Mouse (Mus musculus): ENCODE data around the gene 4930524J08Rik. TPM values are rescaled to one million over a fixed set of nuclear protein-coding genes. Genes with fewer than 3 reads are reported as not detected.

4930524J08Rik gene
- total and polyA plus RNA-seq, 3 experiments = 1.5 to 7.0 TPM; not detected in 1

- DNase-seq (ENCODE audit: low spot score) (no peak), ATAC-seq (ENCODE audit: extremely low read depth, insufficient number of reproducible peaks, low FRiP score, poor library complexity, severe bottlenecking) (no peak)
- Histone ChIP-seq H3K4me3 (ENCODE audit: low read depth, low read length) (no peak overlapping the region), H3K27me3 (ENCODE audit: insufficient read depth, low read length) (peaks cover 14% of the 10 kb centered on the region), H3K36me3 (replicated peaks) (no peaks in the 10 kb centered on the region), H3K9me3 (replicated peaks) (peaks cover 4% of the 10 kb centered on the region), H3K4me1 (ENCODE audit: insufficient read depth, low read depth, low read length) (no peaks in the 10 kb centered on the region; the same call in 1 of the 2 replicates)
- no peak for TF ChIP-seq TAL1 (conservative IDR thresholded peaks at IDR 0.05; ENCODE audit: low read depth, low read length)
- TF ChIP-seq GATA1 (IDR thresholded peaks at IDR 0.05; ENCODE audit: borderline replicate concordance, low read length) = no peak
- TF ChIP-seq POLR2AphosphoS5 (IDR thresholded peaks at IDR 0.05; ENCODE audit: insufficient replicate concordance, low read depth, low read length) = no peak
- TF ChIP-seq CTCF (IDR thresholded peaks at IDR 0.05; ENCODE audit: low read depth, low read length) = no peak
Observed at GRCm38 (mm10) chr5:100000048-100000447, 21.2 kb downstream of the 4930524J08Rik start.

DNA sequence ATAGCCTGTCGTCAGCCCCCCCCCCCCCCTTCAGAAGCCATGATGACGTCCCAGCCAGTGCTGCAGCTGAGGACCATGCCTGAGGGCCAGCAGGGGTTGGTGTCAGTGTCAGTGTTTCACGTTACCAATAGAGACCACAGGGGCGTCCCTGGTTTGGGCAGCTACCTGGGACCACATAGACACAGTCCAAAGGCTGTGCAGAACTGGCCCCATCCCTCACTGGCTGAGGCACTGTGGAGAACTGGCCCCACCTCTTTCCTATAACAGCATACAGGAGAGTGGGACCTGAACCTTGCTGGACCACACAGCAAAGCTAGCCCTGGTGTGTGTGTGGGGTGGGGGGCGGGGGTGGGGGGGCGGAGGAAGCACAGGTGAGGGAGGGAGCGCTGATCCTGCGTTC, 21.6 kb downstream of the 4930524J08Rik start:
- peaks cover 4% of the 10 kb centered on the region for H3K9me3 ChIP-seq (replicated peaks)
- no peak overlapping the region for H3K4me3 ChIP-seq (ENCODE audit: low read depth, low read length)
- peaks cover 14% of the 10 kb centered on the region for H3K27me3 ChIP-seq (ENCODE audit: insufficient read depth, low read length)
- H3K4me1 ChIP-seq (ENCODE audit: insufficient read depth, low read depth, low read length) = no peaks in the 10 kb centered on the region; the same call in 1 of the 2 replicates
- ATAC-seq (ENCODE audit: extremely low read depth, insufficient number of reproducible peaks, low FRiP score, poor library complexity, severe bottlenecking) = no peak
- no peak for DNase-seq (ENCODE audit: low spot score)
- no peaks in the 10 kb centered on the region for H3K36me3 ChIP-seq (replicated peaks)
- TF ChIP-seq GATA2 (IDR thresholded peaks at IDR 0.05; ENCODE audit: borderline replicate concordance, low read depth, low read length) (no peak), CTCF (IDR thresholded peaks at IDR 0.05; ENCODE audit: low read depth, low read length) (no peak), GATA1 (IDR thresholded peaks at IDR 0.05; ENCODE audit: borderline replicate concordance, low read length) (no peak), TAL1 (conservative IDR thresholded peaks at IDR 0.05; ENCODE audit: low read depth, low read length) (no peak)

GRCm38 (mm10) chr5:100003895-100004294, 25.0 kb downstream of the 4930524J08Rik start:
- Histone ChIP-seq H3K27me3 (ENCODE audit: insufficient read depth, low read length) (peaks cover 6% of the 10 kb centered on the region; the same call in 1 of the 2 replicates), H3K4me3 (ENCODE audit: low read depth, low read length) (no peak overlapping the region), H3K4me1 (ENCODE audit: insufficient read depth, low read depth, low read length) (peaks cover 2% of the 10 kb centered on the region; the same call in 1 of the 2 replicates), H3K9me3 (replicated peaks) (peaks cover 4% of the 10 kb centered on the region), H3K36me3 (replicated peaks) (no peaks in the 10 kb centered on the region)
- TF ChIP-seq CTCF (IDR thresholded peaks at IDR 0.05; ENCODE audit: low read depth, low read length) = no peak
- no peak for TF ChIP-seq POLR2AphosphoS5 (IDR thresholded peaks at IDR 0.05; ENCODE audit: insufficient replicate concordance, low read depth, low read length)
- TF ChIP-seq TAL1 (conservative IDR thresholded peaks at IDR 0.05; ENCODE audit: low read depth, low read length) = no peak
- TF ChIP-seq GATA1 (IDR thresholded peaks at IDR 0.05; ENCODE audit: borderline replicate concordance, low read length) = no peak
- no peak for TF ChIP-seq GATA2 (IDR thresholded peaks at IDR 0.05; ENCODE audit: borderline replicate concordance, low read depth, low read length)
- DNase-seq (ENCODE audit: low spot score) (no peak), ATAC-seq (ENCODE audit: extremely low read depth, insufficient number of reproducible peaks, low FRiP score, poor library complexity, severe bottlenecking) (no peak)

DNA sequence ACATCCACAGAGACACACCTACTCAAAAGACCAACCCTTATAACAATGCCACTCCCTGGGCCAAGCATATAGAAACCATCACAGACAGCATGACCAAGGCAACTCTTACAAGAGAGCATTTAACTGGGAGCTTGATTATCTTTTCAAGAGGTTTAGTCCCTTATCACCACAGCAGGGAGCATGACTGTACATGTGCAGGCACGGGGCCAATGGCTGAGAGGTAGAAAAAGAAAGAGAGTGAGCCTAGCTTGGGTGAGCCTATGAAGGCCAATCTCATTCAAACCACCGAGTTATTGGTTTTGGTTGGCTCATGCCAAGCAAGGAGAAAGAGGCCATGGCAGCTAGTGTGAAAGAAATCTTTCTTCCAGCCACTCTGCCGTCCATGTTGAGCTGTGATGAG, 26.6 kb downstream of the 4930524J08Rik start:
- peaks cover 6% of the 10 kb centered on the region; the same call in 1 of the 2 replicates for H3K27me3 ChIP-seq (ENCODE audit: insufficient read depth, low read length)
- DNase-seq (ENCODE audit: low spot score) (no peak), ATAC-seq (ENCODE audit: extremely low read depth, insufficient number of reproducible peaks, low FRiP score, poor library complexity, severe bottlenecking) (no peak)
- peaks cover 4% of the 10 kb centered on the region for H3K9me3 ChIP-seq (replicated peaks)
- H3K36me3 ChIP-seq (replicated peaks) = no peaks in the 10 kb centered on the region
- no peak overlapping the region for H3K4me3 ChIP-seq (ENCODE audit: low read depth, low read length)
- peaks cover 2% of the 10 kb centered on the region; the same call in 1 of the 2 replicates for H3K4me1 ChIP-seq (ENCODE audit: insufficient read depth, low read depth, low read length)
- TF ChIP-seq TAL1 (conservative IDR thresholded peaks at IDR 0.05; ENCODE audit: low read depth, low read length) (no peak), GATA2 (IDR thresholded peaks at IDR 0.05; ENCODE audit: borderline replicate concordance, low read depth, low read length) (no peak), CTCF (IDR thresholded peaks at IDR 0.05; ENCODE audit: low read depth, low read length) (no peak), GATA1 (IDR thresholded peaks at IDR 0.05; ENCODE audit: borderline replicate concordance, low read length) (no peak), POLR2AphosphoS5 (IDR thresholded peaks at IDR 0.05; ENCODE audit: insufficient replicate concordance, low read depth, low read length) (no peak)

GRCm38 (mm10) chr5:100005896-100006295, 27.0 kb downstream of the 4930524J08Rik start:
- DNase-seq (ENCODE audit: low spot score) (no peak), ATAC-seq (ENCODE audit: extremely low read depth, insufficient number of reproducible peaks, low FRiP score, poor library complexity, severe bottlenecking) (no peak)
- peaks cover 4% of the 10 kb centered on the region; the same call in 1 of the 2 replicates for H3K27me3 ChIP-seq (ENCODE audit: insufficient read depth, low read length)
- TF ChIP-seq GATA2 (IDR thresholded peaks at IDR 0.05; ENCODE audit: borderline replicate concordance, low read depth, low read length) (no peak), TAL1 (conservative IDR thresholded peaks at IDR 0.05; ENCODE audit: low read depth, low read length) (no peak), POLR2AphosphoS5 (IDR thresholded peaks at IDR 0.05; ENCODE audit: insufficient replicate concordance, low read depth, low read length) (no peak), GATA1 (IDR thresholded peaks at IDR 0.05; ENCODE audit: borderline replicate concordance, low read length) (no peak), CTCF (IDR thresholded peaks at IDR 0.05; ENCODE audit: low read depth, low read length) (no peak)
- no peak overlapping the region for H3K4me3 ChIP-seq (ENCODE audit: low read depth, low read length)
- peaks cover 2% of the 10 kb centered on the region; the same call in 1 of the 2 replicates for H3K4me1 ChIP-seq (ENCODE audit: insufficient read depth, low read depth, low read length)
- H3K9me3 ChIP-seq (replicated peaks) = peaks cover 4% of the 10 kb centered on the region
- no peaks in the 10 kb centered on the region for H3K36me3 ChIP-seq (replicated peaks)

- ATAC-seq (ENCODE audit: extremely low read depth, insufficient number of reproducible peaks, low FRiP score, poor library complexity, severe bottlenecking) (no peak), DNase-seq (ENCODE audit: low spot score) (no peak)
- no peak overlapping the region for H3K4me3 ChIP-seq (ENCODE audit: low read depth, low read length)
Observed at GRCm38 (mm10) chr5:100006324-100007039, 27.6 kb downstream of the 4930524J08Rik start.

More at GRCm38 (mm10) chr5:100006324-100007039, 27.6 kb downstream of the 4930524J08Rik start:
- peaks cover 2% of the 10 kb centered on the region; the same call in 1 of the 2 replicates for H3K4me1 ChIP-seq (ENCODE audit: insufficient read depth, low read depth, low read length)
- H3K27me3 ChIP-seq (ENCODE audit: insufficient read depth, low read length) = no peaks in the 10 kb centered on the region
- no peak for TF ChIP-seq POLR2AphosphoS5 (IDR thresholded peaks at IDR 0.05; ENCODE audit: insufficient replicate concordance, low read depth, low read length)
- TF ChIP-seq TAL1 (conservative IDR thresholded peaks at IDR 0.05; ENCODE audit: low read depth, low read length) = no peak
- peaks cover 4% of the 10 kb centered on the region for H3K9me3 ChIP-seq (replicated peaks)
- H3K36me3 ChIP-seq (replicated peaks) = no peaks in the 10 kb centered on the region

Data from G1E (cell line).